ENCODE assay signal across 26 mouse cellular contexts in genomic region chr19:16898576-16898975, GRCm38 (mm10). TPM values are rescaled to one million over a fixed set of nuclear protein-coding genes. Genes with fewer than 3 reads are reported as not detected.
DNase-seq lines count a peak whose midpoint lies in the region; ATAC-seq and TF ChIP-seq lines count a peak whose summit lies in the region.
"Had no signal": no experiment of that assay in that cellular context is flagged by ENCODE, and none has a peak within 500 bp of the region (broad histone marks: within the 10 kb centered on the region; RNA-seq: fewer than 3 reads in every experiment).

No protein-coding gene starts in this region.

- peak; percentile 92 for DNase-seq in 416B (ENCODE audit: low read depth)
- DNase-seq in MEL (ENCODE audit: low read depth, low spot score), result peak; percentile 2
- peak; percentile 34 for DNase-seq in adrenal gland, postnatal 10 days
- DNase-seq in fibroblast of lung, adult 2 months (ENCODE audit: low read depth), result peak; percentile 52
- DNase-seq in frontal cortex, postnatal 36 days (ENCODE audit: low spot score in 2 of 2), result no peak
- DNase-seq in layer of hippocampus, postnatal 25 days (ENCODE audit: extremely low spot score in 1 of 2, low spot score in 1 of 2), result no peak
- DNase-seq in layer of hippocampus, postnatal 36 days, result no peak
- DNase-seq: cerebellum, adult 9-10 months; kidney, adult 2 months; kidney, postnatal 14 days; lung, adult 2 months; thymus, postnatal 36 days had no signal

- TF ChIP-seq EP300 in MEL (IDR thresholded peaks at IDR 0.05; ENCODE audit: low read depth in 1 of 2, low read length in 2 of 2), result no peak

- 92% methylated on average over 5 of the region's 5 CpGs for WGBS in forebrain, embryonic 12.5 days

- no peak for TF ChIP-seq RAD21 in MEL (IDR thresholded peaks at IDR 0.05; ENCODE audit: low read depth, low read length)

- H3K27me3 ChIP-seq in MEL (ENCODE audit: control insufficient read depth in 1 of 2, insufficient read depth in 2 of 2, low read length in 2 of 2), result no peaks in the 10 kb centered on the region
- H3K27me3 ChIP-seq in forebrain, embryonic 12.5 days, result no peaks in the 10 kb centered on the region
- H3K27me3 ChIP-seq: forebrain, embryonic 15.5 days had no signal

- no peak overlapping the region for H3K4me3 ChIP-seq in MEL (ENCODE audit: control insufficient read depth in 1 of 2, insufficient read depth in 1 of 2, low read depth in 2 of 2, low read length in 2 of 2)
- no peak overlapping the region for H3K4me3 ChIP-seq in forebrain, embryonic 12.5 days (replicated peaks)
- H3K4me3 ChIP-seq: erythroblast, embryonic 14.5 days; forebrain, embryonic 15.5 days; heart, embryonic 10.5 days; hindbrain, embryonic 10.5 days had no signal

- H3K79me2 ChIP-seq in MEL (ENCODE audit: control insufficient read depth, insufficient read depth, low read length, poor library complexity), result no peaks in the 10 kb centered on the region

- H3K4me1 ChIP-seq in MEL (ENCODE audit: control insufficient read depth in 1 of 2, insufficient read depth in 2 of 2, low read length in 2 of 2), result no peaks in the 10 kb centered on the region
- no peaks in the 10 kb centered on the region for H3K4me1 ChIP-seq in forebrain, embryonic 12.5 days
- H3K4me1 ChIP-seq: forebrain, embryonic 15.5 days; heart, embryonic 10.5 days; hindbrain, embryonic 10.5 days had no signal

- no peak for TF ChIP-seq CTCF in MEL (IDR thresholded peaks at IDR 0.05 in 2 of 3, conservative IDR thresholded peaks at IDR 0.05 in 1 of 3; ENCODE audit: control insufficient read depth in 1 of 3, insufficient read depth in 1 of 3, low read depth in 2 of 3, low read length in 3 of 3, poor library complexity in 1 of 3, severe bottlenecking in 1 of 3)

- no peak overlapping the region for H3K4me2 ChIP-seq in forebrain, embryonic 12.5 days
- H3K4me2 ChIP-seq: forebrain, embryonic 15.5 days; liver, embryonic 11.5 days had no signal

- H3K9me3 ChIP-seq in MEL (replicated peaks; ENCODE audit: insufficient read depth, low read length), result no peaks in the 10 kb centered on the region
- H3K9me3 ChIP-seq in forebrain, embryonic 12.5 days, result no peaks in the 10 kb centered on the region
- H3K9me3 ChIP-seq: forebrain, embryonic 15.5 days; heart, embryonic 10.5 days; hindbrain, embryonic 10.5 days had no signal

- ATAC-seq in forebrain, embryonic 12.5 days (ENCODE audit: low FRiP score), result no peak
- ATAC-seq: forebrain, embryonic 15.5 days had no signal

- H3K27ac ChIP-seq in MEL (ENCODE audit: control insufficient read depth, low read depth, low read length), result no peak overlapping the region
- no peak overlapping the region for H3K27ac ChIP-seq in forebrain, embryonic 12.5 days
- H3K27ac ChIP-seq: forebrain, embryonic 15.5 days; heart, embryonic 10.5 days; hindbrain, embryonic 10.5 days had no signal

- TF ChIP-seq POLR2A in MEL (IDR thresholded peaks at IDR 0.05; ENCODE audit: control insufficient read depth in 1 of 2, insufficient read depth in 1 of 2, low read depth in 1 of 2, low read length in 2 of 2, poor library complexity in 1 of 2), result no peak

- H3K9ac ChIP-seq in MEL (ENCODE audit: control insufficient read depth, low read depth, low read length, poor library complexity, severe bottlenecking), result no peak overlapping the region
- H3K9ac ChIP-seq in forebrain, embryonic 12.5 days, result no peak overlapping the region
- H3K9ac ChIP-seq: forebrain, embryonic 15.5 days had no signal

- H3K36me3 ChIP-seq in MEL (ENCODE audit: control insufficient read depth in 1 of 2, insufficient read depth in 2 of 2, low read length in 2 of 2), result no peaks in the 10 kb centered on the region
- H3K36me3 ChIP-seq in forebrain, embryonic 12.5 days (replicated peaks), result no peaks in the 10 kb centered on the region
- H3K36me3 ChIP-seq: forebrain, embryonic 15.5 days; heart, embryonic 10.5 days; hindbrain, embryonic 10.5 days had no signal

TF ChIP-seq in MEL, 35 proteins besides CTCF, POLR2A, EP300 and RAD21:
- TF ChIP-seq POLR2AphosphoS5 (IDR thresholded peaks at IDR 0.05; ENCODE audit: borderline replicate concordance, low read depth, low read length) (no peak), MAZ (IDR thresholded peaks at IDR 0.05; ENCODE audit: low read depth, low read length) (no peak), JUND (IDR thresholded peaks at IDR 0.05; ENCODE audit: low read depth, low read length) (no peak), MYC (IDR thresholded peaks at IDR 0.05; ENCODE audit: low read depth, low read length) (no peak), MAFK (IDR thresholded peaks at IDR 0.05; ENCODE audit: borderline replicate concordance, low read depth, low read length) (no peak), ETS1 (IDR thresholded peaks at IDR 0.05; ENCODE audit: low read depth, low read length) (no peak), SMC3 (IDR thresholded peaks at IDR 0.05; ENCODE audit: low read depth, low read length) (no peak), NELFE (IDR thresholded peaks at IDR 0.05; ENCODE audit: low read depth, low read length) (no peak), ZC3H11A (IDR thresholded peaks at IDR 0.05; ENCODE audit: low read depth, low read length) (no peak), HCFC1 (IDR thresholded peaks at IDR 0.05; ENCODE audit: low read depth, low read length) (no peak), USF1 (IDR thresholded peaks at IDR 0.05; ENCODE audit: low read depth, low read length) (no peak), MYB (IDR thresholded peaks at IDR 0.05; ENCODE audit: low read depth, low read length) (no peak), CHD1 (IDR thresholded peaks at IDR 0.05; ENCODE audit: low read depth, low read length) (no peak), MAX (IDR thresholded peaks at IDR 0.05; ENCODE audit: low read length) (no peak), TAL1 (IDR thresholded peaks at IDR 0.05; ENCODE audit: low read length) (no peak), NRF1 (IDR thresholded peaks at IDR 0.05; ENCODE audit: insufficient read depth, low read depth, low read length, poor library complexity, severe bottlenecking) (no peak), USF2 (IDR thresholded peaks at IDR 0.05; ENCODE audit: borderline replicate concordance in 1 of 2, insufficient read depth in 1 of 2, low read depth in 1 of 2, low read length in 2 of 2) (no peak), CHD2 (IDR thresholded peaks at IDR 0.05; ENCODE audit: low read length) (no peak), ZMIZ1 (IDR thresholded peaks at IDR 0.05; ENCODE audit: low read depth, low read length) (no peak), SIN3A (IDR thresholded peaks at IDR 0.05; ENCODE audit: low read length) (no peak)

RNA-seq across cellular contexts. Expression of gene Foxb2, which starts 25.0 kb away (rescaled TPM):
- total RNA-seq in MEL (2012; rRNA removed), result not detected in 2 replicates
- not detected for polyA plus RNA-seq in MEL (2012; ENCODE audit: insufficient read depth in 1 of 2, insufficient read length in 2 of 2, low read depth in 1 of 2, low replicate concordance in 2 of 2, missing spikeins in 1 of 2)
- total RNA-seq in adrenal gland, postnatal 10 days (2021), result not detected
- polyA plus RNA-seq in forebrain, embryonic 12.5 days (2016; fragmentation: Nextera tagmentation; extraction: Ambion mirVana), result 0.66 and 0.74 TPM in 2 replicates
- not detected for total RNA-seq in layer of hippocampus, postnatal 25 days (2021)
- total RNA-seq in layer of hippocampus, postnatal 36 days (2021), result not detected
- total RNA-seq: gastrocnemius, postnatal 4 days; layer of hippocampus, adult 8-10 months had no signal
- polyA plus RNA-seq: cortical plate, adult 2 months; embryonic facial prominence, embryonic 11.5 days; erythroblast, embryonic 14.5 days; heart, embryonic 10.5 days; heart, postnatal 0 days; kidney, adult 2 months; limb, embryonic 11.5 days; liver, embryonic 11.5 days; lung, adult 2 months; neural tube, embryonic 11.5 days; small intestine, adult 2 months had no signal

RNA-seq across cellular contexts. Expression of gene Prune2, which starts 57.3 kb away (rescaled TPM):
- total RNA-seq in MEL (2012; rRNA removed), result not detected in 2 replicates
- polyA plus RNA-seq in MEL (2012; ENCODE audit: insufficient read depth in 1 of 2, insufficient read length in 2 of 2, low read depth in 1 of 2, low replicate concordance in 2 of 2, missing spikeins in 1 of 2), result not detected
- 10 to 100 TPM; 12.0 to 19.1 TPM for total RNA-seq in adrenal gland, postnatal 10 days (2021)
- polyA plus RNA-seq in forebrain, embryonic 12.5 days (2016; fragmentation: Nextera tagmentation; extraction: Ambion mirVana), result 1.5 and 2.8 TPM in 2 replicates
- 10 to 100 TPM; 66.1 to 69.3 TPM for total RNA-seq in layer of hippocampus, postnatal 25 days (2021)
- total RNA-seq in layer of hippocampus, postnatal 36 days (2021), result 10 to 100 TPM; 69.1 to 70.3 TPM
- polyA plus RNA-seq: erythroblast, embryonic 14.5 days had no signal

Comparison
In these comparisons a context has a peak if more than half of its experiments do, and no peak if none do; other contexts are left out.
1. DNase-seq: peak in 416B (single experiment), MEL (single experiment), adrenal gland, postnatal 10 days (single experiment) and fibroblast of lung, adult 2 months (single experiment); none in frontal cortex, postnatal 36 days (0 of 2), layer of hippocampus, postnatal 25 days (0 of 2) and layer of hippocampus, postnatal 36 days (0 of 2).
2. RNA of gene Prune2, which starts 57.3 kb away (total RNA-seq): 69.1 to 70.3 TPM in layer of hippocampus, postnatal 36 days, 66.1 to 69.3 TPM in layer of hippocampus, postnatal 25 days and 12.0 to 19.1 TPM in adrenal gland, postnatal 10 days; not detected in MEL; every median in the first group is over 10 times any median in the second.